Mouse (Mus musculus): Measurements from ENCODE around the gene Fbxl17. TPM values are rescaled to one million over a fixed set of nuclear protein-coding genes. Genes with fewer than 3 reads are reported as not detected.

Fbxl17 gene
- polyA plus RNA-seq, 1 experiment = 4.1 TPM

DNA sequence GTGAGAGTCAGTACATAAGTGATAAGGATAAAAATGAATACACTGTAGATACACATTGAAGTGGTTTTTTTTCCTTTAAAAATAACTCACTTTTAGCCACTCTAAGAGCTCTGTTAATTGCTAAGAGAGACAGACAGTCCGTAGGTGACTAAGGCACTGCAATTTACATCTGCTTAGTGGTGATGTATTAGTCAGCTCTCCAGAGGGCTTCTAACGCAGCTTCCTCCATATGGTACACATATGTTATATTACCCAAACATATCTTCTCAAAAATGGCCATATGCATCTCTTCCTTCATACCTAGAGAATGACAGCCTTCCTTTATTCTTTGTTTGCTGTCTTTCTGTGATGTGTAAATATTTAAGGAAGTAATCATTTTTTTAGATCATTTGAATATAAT lies 353.3 kb downstream of the Fbxl17 start:
- DNase-seq (ENCODE audit: low read depth, low spot score) = no peak
- WGBS = 66% methylated on average over 2 of the region's 2 CpGs

GRCm38 (mm10) chr17:63145751-63146491 lies 353.9 kb downstream of the Fbxl17 start:
- DNase-seq (ENCODE audit: low read depth, low spot score) = no peak
- WGBS = 65% methylated on average over 12 of the region's 12 CpGs

DNA sequence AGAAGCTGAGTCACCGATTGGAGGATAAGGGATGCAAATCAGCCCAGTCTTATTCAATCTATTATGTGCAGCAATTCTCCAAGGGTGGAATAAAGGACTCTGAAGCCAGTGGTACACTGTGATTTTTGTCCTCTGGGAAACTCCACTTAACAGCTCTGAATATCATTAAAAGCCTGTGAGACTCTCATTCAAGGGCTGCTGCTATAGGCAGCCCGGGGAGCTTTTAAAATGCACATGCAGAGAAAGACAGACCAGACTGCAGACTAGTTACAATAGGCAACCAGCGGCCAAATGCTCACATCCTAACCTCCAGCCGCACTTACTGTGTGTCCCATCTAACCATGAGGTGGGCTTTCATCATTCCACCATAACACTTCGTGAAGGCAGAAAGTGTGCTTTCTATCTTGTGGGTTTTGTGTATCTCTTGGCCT lies 354.5 kb downstream of the Fbxl17 start:
- 83% methylated on average over 5 of the region's 5 CpGs for WGBS
- DNase-seq (ENCODE audit: low read depth, low spot score) = no peak

DNA sequence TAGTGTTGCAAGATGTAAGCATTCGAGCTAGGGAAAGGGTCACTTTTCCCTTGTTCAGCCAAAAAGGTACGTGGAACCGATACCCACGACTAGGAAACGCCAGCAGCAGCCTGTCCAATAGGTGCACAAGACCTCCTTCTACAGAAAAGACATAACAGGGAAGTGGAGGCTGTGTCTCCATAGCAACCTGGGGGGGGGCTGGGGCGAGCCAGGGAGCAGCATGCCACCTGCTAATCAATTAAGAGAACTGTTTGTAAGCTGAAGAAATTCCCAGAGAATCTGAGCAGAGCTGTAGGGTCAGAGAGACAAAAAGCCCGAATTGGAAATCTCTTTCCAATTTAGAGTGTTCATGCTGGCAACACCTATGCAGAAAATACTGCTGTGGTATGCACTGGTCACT lies 356.0 kb downstream of the Fbxl17 start:
- DNase-seq (ENCODE audit: low read depth, low spot score) = no peak
- WGBS = 87% methylated on average over 7 of the region's 7 CpGs

- WGBS = 87% methylated on average over 5 of the region's 5 CpGs
- DNase-seq (ENCODE audit: low read depth, low spot score) = no peak
Measured at GRCm38 (mm10) chr17:63134805-63135204, 365.0 kb downstream of the Fbxl17 start.

- DNase-seq (ENCODE audit: low read depth, low spot score) = no peak
- 86% methylated on average over 2 of the region's 2 CpGs for WGBS
Measured at GRCm38 (mm10) chr17:63122427-63122826, 377.4 kb downstream of the Fbxl17 start.

DNA sequence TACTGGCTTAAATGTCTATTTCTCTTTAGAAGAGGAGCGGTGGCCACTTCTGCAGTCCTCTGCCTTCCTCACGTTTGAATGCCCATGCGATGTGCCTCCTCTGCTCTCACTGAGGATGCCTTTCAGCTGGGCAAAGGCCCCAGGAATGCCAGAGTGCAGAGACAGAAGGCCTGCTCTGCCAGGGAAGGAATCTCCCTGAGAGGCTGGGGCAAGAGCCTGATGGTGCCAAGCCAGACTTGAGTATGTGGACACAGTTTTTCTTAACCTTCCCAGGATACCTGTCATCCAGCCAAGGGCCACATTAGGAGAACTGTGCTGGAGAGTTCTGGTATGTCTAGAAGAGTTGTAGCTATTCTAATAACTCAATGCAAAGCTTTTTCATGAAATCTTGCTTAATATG lies 380.1 kb downstream of the Fbxl17 start:
- DNase-seq (ENCODE audit: low read depth, low spot score) = no peak
- 69% methylated on average over 3 of the region's 3 CpGs for WGBS

DNA sequence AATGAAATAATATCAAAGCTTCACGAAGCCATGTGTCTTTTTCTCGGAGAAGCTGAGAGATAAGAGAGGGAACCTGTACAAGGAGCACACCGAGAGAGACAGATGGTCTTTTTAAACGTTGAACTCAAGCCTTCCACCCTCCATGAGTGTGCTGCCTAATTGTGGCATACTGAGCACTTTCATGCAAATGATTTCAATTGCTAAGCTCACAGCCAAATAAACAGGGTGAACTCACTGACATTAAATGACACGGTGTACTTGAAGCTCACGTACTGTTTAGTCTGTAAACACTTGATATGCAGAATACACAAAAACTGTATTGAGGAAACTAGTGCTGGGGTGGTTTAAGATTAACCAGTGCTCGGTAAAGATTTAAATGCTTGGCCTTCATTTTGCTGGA lies 380.7 kb downstream of the Fbxl17 start:
- 40% methylated on average over 7 of the region's 7 CpGs for WGBS
- no peak for DNase-seq (ENCODE audit: low read depth, low spot score)

GRCm38 (mm10) chr17:63117130-63117529 lies 382.7 kb downstream of the Fbxl17 start:
- 88% methylated on average over 5 of the region's 5 CpGs for WGBS
- no peak for DNase-seq (ENCODE audit: low read depth, low spot score)

DNA sequence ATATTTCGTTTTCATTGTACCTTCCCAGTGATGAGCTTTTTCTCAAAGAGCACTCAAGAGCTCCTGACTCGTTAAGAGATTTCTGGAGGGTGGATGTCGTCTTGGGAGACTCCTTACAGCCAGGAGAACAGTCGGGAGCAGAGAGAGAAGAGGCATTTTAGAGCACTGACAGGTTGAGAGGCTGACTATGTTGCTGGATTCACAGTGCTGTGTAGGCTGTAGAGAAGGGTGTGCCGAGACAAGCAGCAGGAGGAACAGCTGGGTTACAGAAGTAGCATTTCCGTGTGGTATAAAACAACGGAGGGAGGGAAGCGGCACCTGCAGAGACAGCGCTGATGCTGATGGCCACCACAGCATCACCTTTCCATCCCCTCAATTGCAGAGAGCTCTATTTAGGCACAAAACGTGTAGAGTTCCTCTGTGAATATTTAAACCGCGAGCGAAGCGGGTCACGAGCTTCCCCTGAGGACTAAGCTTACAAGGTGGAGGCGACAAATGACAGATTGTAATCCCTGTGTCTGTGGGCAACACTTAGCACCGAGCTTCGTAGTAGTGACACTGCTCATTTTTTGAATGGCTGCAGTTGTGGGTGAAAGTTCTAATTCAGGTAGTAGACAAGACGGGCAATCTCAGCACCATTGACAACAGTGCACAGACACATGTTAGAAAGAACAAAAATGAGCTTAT lies 385.3 kb downstream of the Fbxl17 start:
- WGBS = 91% methylated on average over 19 of the region's 19 CpGs
- no peak for DNase-seq (ENCODE audit: low read depth, low spot score)

GRCm38 (mm10) chr17:63112826-63113225 lies 387.0 kb downstream of the Fbxl17 start:
- 90% methylated on average over 5 of the region's 5 CpGs for WGBS
- DNase-seq (ENCODE audit: low read depth, low spot score) = no peak

GRCm38 (mm10) chr17:63110994-63111393 lies 388.8 kb downstream of the Fbxl17 start:
- no peak for DNase-seq (ENCODE audit: low read depth, low spot score)
- 62% methylated on average over 6 of the region's 6 CpGs for WGBS

DNA sequence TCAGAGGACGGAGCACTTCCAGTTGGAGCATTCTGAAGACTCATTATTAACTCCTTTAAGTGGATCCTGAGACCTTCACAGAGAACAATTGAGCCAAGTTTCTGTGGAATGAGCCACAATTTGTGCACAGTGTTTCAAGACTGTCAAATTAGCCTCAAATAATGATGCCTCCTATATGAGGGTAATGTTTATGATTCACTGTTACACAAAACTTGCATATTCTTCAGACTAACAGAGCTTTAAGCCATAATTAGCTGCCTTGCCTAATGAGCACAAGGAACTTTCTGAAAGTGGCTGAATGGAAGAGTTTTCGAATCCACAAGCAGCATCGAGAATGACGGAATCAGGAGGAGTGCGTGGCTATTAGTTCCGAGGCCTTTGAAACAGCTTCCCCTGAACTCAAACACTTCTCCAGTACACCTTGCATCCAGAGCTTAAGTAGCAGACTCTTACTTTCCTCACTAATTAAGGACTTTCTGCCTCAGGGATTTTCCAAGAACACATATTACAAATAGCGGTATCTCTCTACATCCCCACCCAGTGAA lies 389.5 kb downstream of the Fbxl17 start:
- 94% methylated on average over 7 of the region's 7 CpGs for WGBS
- no peak for DNase-seq (ENCODE audit: low read depth, low spot score)

- WGBS = 90% methylated on average over 5 of the region's 5 CpGs
- no peak for DNase-seq (ENCODE audit: low read depth, low spot score)
Measured at GRCm38 (mm10) chr17:63108035-63108434, 391.8 kb downstream of the Fbxl17 start.

DNA sequence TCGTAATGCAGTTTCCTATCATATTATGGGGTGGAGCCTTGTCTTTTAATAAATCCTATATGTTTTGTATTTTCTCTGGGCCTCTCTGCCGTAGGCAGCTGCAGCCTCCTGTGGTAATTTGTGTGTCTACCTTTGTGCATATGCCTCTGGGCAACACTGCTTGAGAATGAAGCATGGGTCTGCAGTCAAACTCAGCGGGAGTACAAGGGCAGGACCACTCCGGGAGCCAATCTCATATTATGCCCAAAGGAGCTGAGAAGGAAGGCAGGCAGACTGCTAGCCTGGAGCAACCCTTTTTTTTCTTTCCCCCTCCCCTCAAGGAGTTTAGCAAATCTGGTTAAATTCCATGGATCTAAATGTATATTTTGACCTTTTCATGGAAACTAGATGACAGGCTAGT lies 392.3 kb downstream of the Fbxl17 start:
- 94% methylated on average over 4 of the region's 4 CpGs for WGBS
- DNase-seq (ENCODE audit: low read depth, low spot score) = no peak

GRCm38 (mm10) chr17:63095553-63095952 lies 404.3 kb downstream of the Fbxl17 start:
- WGBS = 15% methylated on average over 2 of the region's 2 CpGs
- no peak for DNase-seq (ENCODE audit: low read depth, low spot score)

GRCm38 (mm10) chr17:63095017-63095416 lies 404.8 kb downstream of the Fbxl17 start:
- DNase-seq (ENCODE audit: low read depth, low spot score) = no peak
- 63% methylated on average over 4 of the region's 4 CpGs for WGBS

- WGBS = 81% methylated on average over 4 of the region's 4 CpGs
- no peak for DNase-seq (ENCODE audit: low read depth, low spot score)
Measured at GRCm38 (mm10) chr17:63093184-63093583, 406.6 kb downstream of the Fbxl17 start.

GRCm38 (mm10) chr17:63092774-63093173 lies 407.0 kb downstream of the Fbxl17 start:
- no peak for DNase-seq (ENCODE audit: low read depth, low spot score)
- WGBS = 81% methylated on average over 6 of the region's 6 CpGs

- 76% methylated on average over 3 of the region's 3 CpGs for WGBS
- DNase-seq (ENCODE audit: low read depth, low spot score) = no peak
Measured at GRCm38 (mm10) chr17:63090112-63090511, 409.7 kb downstream of the Fbxl17 start.

GRCm38 (mm10) chr17:63087265-63087664 lies 412.6 kb downstream of the Fbxl17 start:
- WGBS = 77% methylated on average over 10 of the region's 10 CpGs
- no peak for DNase-seq (ENCODE audit: low read depth, low spot score)

Data from large intestine, adult 2 months (tissue).